Mouse (Mus musculus) thymus, adult 2 months (tissue): ENCODE measurements around the gene Mgat3.

Source experiments
- CTCF ChIP-seq: fragments of 200-500 bp; IDR thresholded peaks from 2 replicates; pipeline ENCODE4 v1.5.1; 2012; ENCODE audit warnings: mild to moderate bottlenecking, control low read depth, low read length, moderate library complexity, borderline replicate concordance; ENCODE audit not compliant: control insufficient read depth, poor library complexity, insufficient read depth; ENCODE audit errors: extremely low read depth
- POLR2A ChIP-seq: fragments of 200-500 bp; IDR thresholded peaks from 2 replicates; pipeline ENCODE4 v1.6.1; 2012; ENCODE audit warnings: mild to moderate bottlenecking, low read length, control low read depth, moderate library complexity; ENCODE audit not compliant: control insufficient read depth, poor library complexity, insufficient read depth; ENCODE audit errors: extremely low read depth

- no peak for TF ChIP-seq POLR2A
- TF ChIP-seq CTCF = no peak
Observed at GRCm38 (mm10) chr15:80127191-80127590, 46.3 kb upstream of the Mgat3 start.
